Mouse (Mus musculus) spleen, postnatal 14 days (tissue): Measurements from ENCODE around the gene Arrdc1.

Source experiments
- DNase-seq, 2 experiments: peaks; one replicate each; pipeline ENCODE4 v3.0.0; 2021 to 2022; ENCODE audit warnings: low spot score in 2 of 2

The Arrdc1 gene

GRCm38 (mm10) chr2:24925284-24925683, 9.8 kb downstream of the Arrdc1 start:
- DNase-seq, result no peak

DNA sequence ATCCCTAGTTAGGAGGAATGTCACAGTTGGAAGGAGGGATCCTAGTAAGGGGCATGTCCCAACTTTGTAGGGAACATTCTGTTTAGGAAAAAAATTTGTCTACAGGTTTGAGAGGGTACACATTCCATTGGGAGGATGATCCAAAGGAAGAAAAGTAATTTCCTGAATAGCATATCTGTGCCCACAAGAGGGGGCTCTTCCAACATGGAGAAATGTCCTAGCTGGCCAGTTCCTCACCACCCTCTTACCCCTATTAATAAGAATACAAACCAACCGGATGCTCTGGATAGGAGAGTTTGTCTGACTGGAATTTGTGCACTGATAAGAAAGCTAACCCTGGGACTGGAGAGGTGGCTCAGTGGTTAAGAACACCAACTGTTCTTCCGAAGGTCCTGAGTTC, 11.5 kb downstream of the Arrdc1 start:
- DNase-seq, result no peak

GRCm38 (mm10) chr2:24919839-24920175, 15.2 kb downstream of the Arrdc1 start:
- DNase-seq, result no peak

DNA sequence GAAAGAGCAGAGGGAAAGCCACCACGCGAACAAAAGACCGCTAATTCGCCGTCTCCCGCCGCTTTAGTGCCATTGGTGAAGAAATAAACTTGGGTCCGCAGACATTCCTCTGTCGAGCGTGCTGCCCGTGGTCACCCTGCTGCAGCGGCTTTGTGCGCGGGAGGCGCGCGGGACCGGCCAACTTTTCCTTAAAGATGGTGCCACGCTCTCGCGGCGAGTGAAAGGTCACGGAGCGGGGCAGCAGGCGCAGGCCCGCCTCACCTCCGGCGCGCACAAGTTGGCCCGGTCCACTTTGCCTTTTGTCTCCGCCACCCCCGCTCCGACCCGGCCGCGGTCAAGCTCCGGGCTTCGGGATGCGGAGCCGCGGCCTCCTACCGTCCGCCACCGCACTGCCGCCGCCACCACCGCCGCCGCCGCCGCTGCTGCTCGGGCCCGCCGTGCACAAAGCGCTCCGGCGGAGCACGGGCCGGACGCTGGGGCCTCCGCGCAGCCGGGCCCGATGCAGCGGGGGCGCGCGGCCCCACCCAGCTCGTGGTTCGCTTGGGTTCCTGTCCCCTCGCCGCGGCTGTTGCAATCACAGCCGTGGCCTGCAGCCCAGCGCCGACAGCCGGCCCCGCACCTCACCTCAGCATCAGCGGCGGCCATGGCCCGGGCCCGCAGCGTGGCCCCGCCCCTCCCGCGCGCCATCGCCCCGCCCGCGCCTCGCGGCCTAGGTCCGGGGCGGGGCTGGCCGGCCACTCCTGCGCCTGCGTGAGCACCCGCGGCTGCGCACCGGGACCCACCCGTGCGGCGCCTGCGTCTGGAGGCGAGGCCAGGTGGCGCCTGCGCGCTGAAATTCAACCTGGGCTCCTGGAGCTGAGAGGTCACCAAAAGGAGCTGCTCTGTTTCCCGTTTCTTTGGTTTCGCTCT, 15.9 kb downstream of the Arrdc1 start, which contains the start of gene Ehmt1:
Ehmt1 (minus strand) TSS at position 685 of the 909 bp plus-strand sequence.
- DNase-seq, result peak; percentile 89 to 94

GRCm38 (mm10) chr2:24914762-24915161, 20.3 kb downstream of the Arrdc1 start:
- no peak for DNase-seq

- no peak for DNase-seq
Measured at GRCm38 (mm10) chr2:24912589-24912988, 22.5 kb downstream of the Arrdc1 start.

DNA sequence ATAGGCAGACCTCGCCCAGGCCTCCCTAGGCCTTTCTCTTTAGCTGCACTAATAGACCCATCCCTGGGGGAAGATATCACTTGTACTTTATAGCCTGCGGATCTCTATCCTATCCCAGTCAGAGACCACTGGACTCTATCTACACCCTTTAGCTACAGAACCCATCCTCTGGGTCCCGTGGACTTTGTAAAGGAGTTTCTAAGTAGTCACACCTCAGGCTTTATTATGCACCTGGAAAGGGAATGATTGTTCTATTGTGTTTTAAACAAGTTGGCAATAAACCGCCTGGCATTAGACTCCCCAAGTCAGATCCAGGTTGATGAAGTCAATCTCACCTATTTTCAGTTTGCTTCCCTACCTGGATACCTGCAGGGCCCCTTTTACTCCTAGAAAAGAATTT, 22.9 kb downstream of the Arrdc1 start:
- no peak for DNase-seq

DNA sequence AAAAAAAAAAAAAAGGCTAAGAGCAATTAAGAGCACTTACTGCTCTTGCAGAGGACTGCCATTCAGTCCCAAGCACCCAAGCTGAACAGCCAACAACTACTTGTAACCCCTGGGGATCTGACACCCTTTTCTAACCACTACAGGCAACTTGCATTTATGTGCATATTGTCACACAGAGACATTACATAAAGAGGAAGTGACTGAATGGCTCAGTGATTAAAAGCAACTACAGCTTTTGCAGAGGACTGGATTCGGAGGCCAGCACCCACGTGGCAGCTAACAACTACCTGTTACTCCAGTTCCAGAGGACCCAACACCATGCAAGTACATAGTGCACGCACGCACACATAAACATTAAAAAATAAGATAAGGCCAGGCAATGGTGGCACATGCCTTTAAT, 24.6 kb downstream of the Arrdc1 start:
- no peak for DNase-seq

DNA sequence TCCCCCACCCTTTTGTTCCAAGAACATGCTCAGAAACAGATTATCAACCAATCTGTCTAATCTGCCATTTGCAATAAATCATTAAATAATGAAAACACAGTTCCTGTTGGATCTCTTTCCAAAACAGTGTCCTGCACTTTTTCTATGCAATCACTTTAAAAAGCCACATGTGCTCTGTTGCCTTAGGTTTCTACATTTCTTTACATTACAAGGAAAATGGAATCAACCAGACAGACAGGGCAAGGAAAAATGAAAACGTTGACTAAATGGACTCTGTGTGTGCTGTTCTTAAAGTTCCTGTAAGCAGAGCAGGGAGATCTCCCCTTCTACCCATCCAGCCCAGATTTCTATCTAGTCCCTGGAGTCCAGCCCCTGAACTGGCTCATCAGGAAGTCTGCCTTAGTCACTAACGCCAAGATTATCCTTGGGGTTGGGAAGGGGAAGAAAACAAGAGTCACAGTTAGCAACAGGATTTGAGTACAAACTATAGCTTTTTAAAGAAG, 29.3 kb downstream of the Arrdc1 start:
- DNase-seq, result no peak

GRCm38 (mm10) chr2:24904823-24905652, 30.0 kb downstream of the Arrdc1 start:
- no peak for DNase-seq

- no peak for DNase-seq
Measured at GRCm38 (mm10) chr2:24902999-24903398, 32.1 kb downstream of the Arrdc1 start.

GRCm38 (mm10) chr2:24901055-24901454, 34.0 kb downstream of the Arrdc1 start:
- DNase-seq, result no peak

- DNase-seq, result no peak
Measured at GRCm38 (mm10) chr2:24899292-24899691, 35.8 kb downstream of the Arrdc1 start.

- no peak for DNase-seq
Measured at GRCm38 (mm10) chr2:24896761-24897160, 38.3 kb downstream of the Arrdc1 start.

- DNase-seq, result no peak
Measured at GRCm38 (mm10) chr2:24894211-24894610, 40.8 kb downstream of the Arrdc1 start.

- DNase-seq, result no peak
Measured at GRCm38 (mm10) chr2:24892318-24892717, 42.7 kb downstream of the Arrdc1 start.

DNA sequence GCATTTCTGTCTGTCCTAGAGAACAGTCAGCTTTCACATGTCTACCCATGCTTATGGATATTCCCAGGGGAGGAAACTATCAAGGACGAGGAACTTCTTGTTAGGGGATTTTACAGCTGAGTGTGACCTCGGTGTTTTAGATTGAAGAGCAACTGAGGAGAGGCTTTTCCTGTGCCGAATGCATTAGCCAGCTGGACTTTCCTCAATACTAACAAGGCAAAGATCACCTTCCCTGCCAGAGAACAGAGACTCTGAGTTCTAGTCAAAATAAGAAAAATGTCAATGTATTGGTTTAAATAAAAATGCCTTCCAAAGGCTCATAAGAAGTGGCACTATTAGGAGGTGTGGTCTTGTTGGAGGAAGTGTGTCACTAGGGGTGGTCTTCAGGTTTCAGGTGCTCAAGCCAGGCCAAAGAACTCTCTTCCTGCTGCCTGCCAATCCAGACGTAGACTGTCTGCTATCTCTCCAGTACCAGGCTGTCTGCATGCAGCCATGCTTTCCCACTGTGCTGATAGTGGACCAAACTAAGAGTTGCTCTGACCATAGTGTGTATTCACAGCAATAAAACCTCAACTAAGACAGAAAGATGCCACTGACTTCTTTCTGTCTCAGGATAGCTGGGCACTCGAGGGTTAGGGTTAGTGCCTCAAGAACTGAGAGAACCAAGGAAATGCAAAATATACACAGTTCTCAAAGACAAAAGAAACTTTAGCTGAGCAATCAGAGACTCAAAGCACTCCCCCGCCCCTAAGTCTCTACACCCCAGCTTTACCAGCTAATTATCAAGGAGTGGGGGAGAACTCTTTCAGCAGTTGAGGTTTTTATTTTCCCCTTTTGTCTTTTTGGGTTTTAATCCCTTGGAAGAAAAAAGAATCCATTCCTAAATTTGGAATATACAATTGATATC, 44.3 kb downstream of the Arrdc1 start:
- DNase-seq, result no peak

DNA sequence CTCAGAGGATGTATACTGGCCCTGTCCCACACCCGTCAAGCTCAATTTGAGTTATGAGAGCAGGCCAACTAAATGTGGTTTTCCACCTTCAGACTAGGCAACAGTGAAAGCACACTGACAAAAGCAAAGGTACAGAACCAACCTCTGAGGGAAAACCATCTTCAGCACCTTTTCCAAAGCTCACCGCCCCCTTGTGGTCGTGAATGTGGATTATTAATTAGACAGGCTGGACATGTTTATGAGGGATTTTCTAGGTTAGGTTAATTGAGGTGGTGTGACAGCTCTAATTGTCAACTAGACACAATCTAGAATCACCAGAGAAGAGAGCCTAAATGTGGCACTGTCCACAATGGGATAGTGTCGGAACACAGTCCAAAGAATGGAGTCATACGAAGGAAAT, 46.2 kb downstream of the Arrdc1 start:
- no peak for DNase-seq

GRCm38 (mm10) chr2:24880686-24881085, 54.4 kb downstream of the Arrdc1 start:
- DNase-seq, result no peak
